Mouse (Mus musculus): ENCODE measurements at regions not wholly inside any gene's neighbourhood (a gene's known extent, or its start where the extent isn't known, plus 50 kb on each side); places are given as distances from the start of the nearest gene placed in this dataset.

- DNase-seq (ENCODE audit: low read depth), result no peak
These were observed 61.1 kb upstream of the Itga1 start for GRCm38 (mm10) chr13:115162689-115163413.

GRCm38 (mm10) chr13:115159386-115159785 lies 57.6 kb upstream of the Itga1 start:
- no peak for TF ChIP-seq POLR2A (IDR thresholded peaks at IDR 0.05; ENCODE audit: borderline replicate concordance, extremely low read depth, insufficient read depth, insufficient read length, poor library complexity, severe bottlenecking)
- no peak for TF ChIP-seq CTCF (IDR thresholded peaks at IDR 0.05; ENCODE audit: borderline replicate concordance, extremely low read depth, insufficient read depth, insufficient read length)
- DNase-seq (ENCODE audit: low read depth), result no peak

More at GRCm38 (mm10) chr13:115162689-115163413, 61.1 kb upstream of the Itga1 start:
- no peak for TF ChIP-seq CTCF (IDR thresholded peaks at IDR 0.05; ENCODE audit: borderline replicate concordance, extremely low read depth, insufficient read depth, insufficient read length)

All from brain, embryonic 14.5 days (tissue).